Mouse (Mus musculus): ENCODE results near the gene Plin2.

The Plin2 gene

DNA sequence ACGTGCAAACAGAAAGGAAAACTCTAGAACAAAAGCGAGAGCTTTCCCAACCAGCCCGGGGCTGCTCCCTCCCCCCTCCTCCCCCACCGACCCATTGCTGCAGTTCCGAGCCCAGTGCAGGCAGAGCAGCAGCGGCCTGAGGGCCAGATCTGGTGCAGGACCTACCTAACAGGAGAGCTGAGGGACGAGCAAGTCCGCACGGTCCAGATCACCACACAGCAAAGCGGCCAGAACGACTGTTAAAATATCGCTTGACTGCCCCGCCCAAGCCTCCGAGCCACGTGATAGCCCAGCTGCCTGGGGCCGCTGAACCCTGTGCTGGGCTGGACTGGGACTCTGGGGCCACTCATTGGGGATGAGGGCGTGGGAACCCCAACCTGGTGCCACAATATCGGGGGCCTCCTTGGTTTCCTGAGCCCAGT lies at the start of gene Plin2:
Gene Plin2, minus strand, starts transcription at position 281 of the 422 bp plus-strand sequence.
- peak; percentile 23 for DNase-seq

GRCm38 (mm10) chr4:86718878-86719577 lies 49.2 kb upstream of the Plin2 start:
- no peak for DNase-seq

- no peak for DNase-seq
These were observed 47.3 kb upstream of the Plin2 start for GRCm38 (mm10) chr4:86717176-86717575.

GRCm38 (mm10) chr4:86715341-86715740 lies 45.5 kb upstream of the Plin2 start:
- no peak for DNase-seq

GRCm38 (mm10) chr4:86713518-86713917 lies 43.7 kb upstream of the Plin2 start:
- DNase-seq, result no peak

GRCm38 (mm10) chr4:86712751-86713195 lies 42.9 kb upstream of the Plin2 start:
- DNase-seq, result peak; percentile 71

GRCm38 (mm10) chr4:86710666-86711215 lies 40.9 kb upstream of the Plin2 start:
- DNase-seq, result no peak

DNA sequence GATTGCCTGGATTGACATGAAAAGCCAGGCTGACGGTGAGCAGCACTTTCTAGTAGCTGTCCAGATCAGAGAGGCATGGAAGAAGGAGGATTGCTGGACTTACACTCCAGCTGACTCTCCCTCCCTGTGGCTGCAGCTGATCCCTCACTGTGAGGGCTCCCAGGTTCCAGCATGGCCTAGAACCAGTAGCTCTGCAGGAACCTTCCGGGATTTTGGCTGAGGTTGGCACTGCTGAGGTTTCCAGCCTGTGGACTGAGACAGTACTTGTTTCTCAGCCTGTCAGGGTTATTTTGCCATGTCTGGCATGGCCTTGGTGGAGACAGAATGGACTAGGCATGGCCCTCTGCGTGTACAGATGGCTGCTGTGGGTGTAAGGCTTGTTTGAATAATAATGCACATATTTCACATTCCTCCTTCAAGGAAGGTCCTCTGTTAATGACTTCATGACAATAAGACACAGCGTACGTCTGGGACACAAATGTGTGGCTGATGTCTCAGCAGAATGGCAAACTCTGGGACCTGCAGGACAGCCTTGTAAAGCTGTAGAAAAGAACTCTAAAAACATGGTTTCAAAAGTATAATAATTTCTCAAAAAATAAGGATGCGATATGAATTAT lies 40.3 kb upstream of the Plin2 start:
- DNase-seq, result no peak

- DNase-seq, result no peak
These were observed 38.9 kb upstream of the Plin2 start for GRCm38 (mm10) chr4:86708801-86709200.

DNA sequence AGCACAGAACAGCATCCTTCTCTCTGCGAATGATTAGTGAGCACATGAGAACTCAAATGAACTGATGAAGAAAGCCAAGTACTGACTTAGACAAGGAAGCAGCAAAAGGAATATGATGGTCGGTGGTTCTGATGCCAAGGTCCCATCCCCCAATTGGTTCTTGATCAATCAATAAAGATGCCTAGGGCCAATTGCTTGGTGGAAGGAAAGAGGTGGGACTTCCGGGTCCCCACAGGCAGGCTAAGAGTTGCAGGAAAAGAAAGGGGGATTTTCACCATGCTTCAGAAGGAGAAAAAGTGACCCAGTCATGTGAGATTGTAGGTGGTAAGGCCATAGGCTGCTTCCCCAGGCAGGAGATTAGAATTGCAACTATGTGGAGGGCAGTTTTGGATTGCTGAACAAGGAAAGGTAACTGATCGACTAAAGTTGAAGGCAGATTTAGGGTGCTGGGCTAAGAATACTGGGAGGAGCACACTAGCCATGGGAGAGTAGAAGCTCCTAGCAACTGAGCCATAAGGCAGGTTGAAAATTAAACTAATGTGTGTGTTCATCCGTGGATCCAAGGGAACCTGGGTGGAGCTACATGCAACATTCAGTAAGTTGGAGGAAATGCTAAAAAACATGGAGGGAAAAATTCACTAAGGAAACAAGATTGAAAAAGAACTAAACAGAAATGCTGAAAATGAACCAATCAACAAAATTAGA lies 29.5 kb upstream of the Plin2 start:
- no peak for DNase-seq

DNA sequence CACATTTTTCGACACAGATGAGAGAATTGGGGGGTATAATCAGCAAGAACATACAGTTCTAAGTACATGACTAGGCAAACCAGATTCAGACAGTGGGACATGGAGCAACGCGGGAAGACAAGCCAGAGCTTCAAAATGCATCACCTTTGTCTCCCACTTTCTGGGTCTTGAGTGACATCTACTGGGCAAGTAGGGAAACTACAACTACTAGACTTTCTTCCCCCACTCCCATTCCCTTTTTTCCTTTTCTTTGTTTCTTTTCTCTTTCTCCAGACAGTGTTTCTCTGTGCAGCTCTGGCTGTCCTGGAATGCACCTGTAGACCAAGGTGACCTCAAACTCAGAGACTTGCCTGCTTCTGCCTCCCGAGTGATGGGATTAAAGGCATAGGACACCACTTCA lies 27.0 kb upstream of the Plin2 start:
- DNase-seq, result peak; percentile 38

DNA sequence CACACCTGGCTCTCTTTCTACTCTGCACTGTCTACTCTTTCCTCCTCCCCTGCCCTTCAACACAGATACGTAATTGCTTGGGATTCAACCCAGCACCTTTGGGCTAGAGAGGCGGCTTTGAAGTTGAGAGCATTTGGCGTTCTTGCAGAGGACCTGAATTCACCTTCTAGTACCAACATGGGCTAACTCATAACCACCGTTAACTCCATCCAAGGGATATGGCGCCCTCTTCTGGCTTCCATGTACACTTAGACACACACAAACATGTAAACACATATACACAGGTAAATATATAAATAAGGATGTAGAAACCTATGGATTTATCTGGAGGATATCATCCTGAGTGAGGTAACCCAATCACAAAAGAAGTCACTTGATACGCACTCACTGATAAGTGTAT lies 25.2 kb upstream of the Plin2 start:
- no peak for DNase-seq

GRCm38 (mm10) chr4:86692931-86693330 lies 23.1 kb upstream of the Plin2 start:
- DNase-seq, result no peak

GRCm38 (mm10) chr4:86691290-86691689 lies 21.4 kb upstream of the Plin2 start:
- no peak for DNase-seq

GRCm38 (mm10) chr4:86690768-86691167 lies 20.9 kb upstream of the Plin2 start:
- DNase-seq, result no peak

- DNase-seq, result no peak
These were observed 20.3 kb upstream of the Plin2 start for GRCm38 (mm10) chr4:86690194-86690593.

DNA sequence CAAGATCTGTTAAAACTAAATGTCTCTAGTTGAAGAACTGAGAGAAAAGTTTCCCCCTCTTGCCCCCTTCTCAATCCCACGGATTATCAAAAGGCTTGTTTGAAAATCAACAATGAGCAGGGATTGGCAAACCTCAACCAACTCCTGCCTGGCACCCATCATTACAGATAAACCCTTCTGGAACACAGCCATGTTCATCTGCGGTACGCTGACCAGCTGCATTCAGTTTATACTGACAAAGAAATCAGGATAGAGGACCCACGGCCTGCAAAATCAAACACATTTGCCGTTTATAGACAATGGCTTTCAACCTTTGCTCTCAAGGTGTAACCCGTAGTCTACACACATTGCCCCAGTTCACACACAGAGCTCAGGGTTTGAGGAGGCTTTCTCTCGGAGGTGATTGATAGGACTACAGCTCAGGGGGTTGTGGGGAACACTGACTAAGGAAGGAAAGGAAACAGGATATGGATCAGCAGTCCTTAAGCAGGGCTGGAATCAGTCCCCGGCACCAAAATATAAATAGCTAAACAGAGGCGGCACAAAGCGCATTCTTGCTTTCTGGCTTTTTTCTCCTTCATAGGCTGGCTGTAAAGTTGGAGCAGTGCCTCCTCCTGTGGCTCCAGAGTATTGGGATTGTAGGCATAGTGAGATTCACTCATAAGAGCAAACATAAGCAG lies 19.3 kb upstream of the Plin2 start:
- no peak for DNase-seq

DNA sequence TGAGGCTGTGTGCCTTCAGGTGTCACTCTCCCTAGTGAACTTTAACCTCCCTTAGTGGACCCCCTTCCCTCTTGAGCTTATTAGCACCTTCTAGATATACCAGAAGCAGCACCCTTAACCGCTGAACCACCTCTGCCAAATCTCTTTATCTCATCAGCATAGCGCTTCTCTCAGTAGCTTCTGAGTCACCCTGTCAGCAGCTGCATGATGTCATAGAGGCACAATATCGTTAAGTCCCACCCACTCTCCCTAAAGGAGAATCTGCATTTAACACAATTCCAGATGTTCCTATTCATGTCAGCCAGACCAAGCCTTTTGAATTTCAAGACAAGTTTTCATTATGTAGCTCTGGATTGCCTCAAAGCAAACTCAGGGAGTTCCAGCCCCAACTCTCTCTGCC lies 16.7 kb upstream of the Plin2 start:
- DNase-seq, result no peak

- DNase-seq, result no peak
These were observed 16.1 kb upstream of the Plin2 start for GRCm38 (mm10) chr4:86686009-86686366.

GRCm38 (mm10) chr4:86685231-86686008 lies 15.6 kb upstream of the Plin2 start:
- DNase-seq, result no peak

- no peak for DNase-seq
These were observed 14.9 kb upstream of the Plin2 start for GRCm38 (mm10) chr4:86684806-86685205.

DNA sequence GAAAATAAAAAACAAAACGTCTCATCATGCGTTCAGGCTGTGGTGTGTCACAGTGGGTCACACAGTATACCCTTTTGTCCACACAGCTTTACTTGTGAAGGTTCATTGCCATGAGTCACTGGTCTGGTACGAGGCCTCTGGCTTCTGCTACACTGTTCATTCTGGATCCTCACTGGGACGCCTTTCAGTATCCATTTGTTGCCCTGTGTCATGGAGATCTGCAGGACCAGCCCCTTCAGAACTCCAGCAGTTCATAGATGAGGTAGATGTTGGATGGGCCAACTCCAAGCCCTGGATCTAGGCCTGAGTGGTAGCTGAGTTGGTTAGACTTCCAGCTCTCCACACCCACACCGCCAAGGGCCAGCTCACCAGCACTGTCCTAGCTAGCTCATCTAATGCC lies 13.9 kb upstream of the Plin2 start:
- DNase-seq, result no peak
